Mouse (Mus musculus): ENCODE measurements around the gene 2300009A05Rik.

DNA sequence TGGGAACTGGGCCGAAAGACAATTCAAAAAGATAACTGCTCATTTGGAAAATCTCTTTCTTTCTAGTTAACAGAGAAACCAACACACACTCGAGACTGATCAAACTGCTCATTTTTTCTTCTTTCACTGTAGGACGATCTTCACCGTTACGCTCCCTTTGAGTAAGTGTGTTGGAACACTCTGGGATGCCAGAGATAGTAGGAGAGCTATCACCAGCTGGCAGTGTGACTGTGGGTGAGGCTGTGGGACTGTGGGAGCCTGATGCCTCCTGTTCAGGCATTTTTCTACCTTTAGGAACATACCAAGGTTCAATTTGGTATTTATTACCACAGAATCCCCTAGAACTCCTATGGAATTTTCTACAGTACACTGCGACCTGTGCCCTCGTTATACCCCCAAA lies 3.4 kb downstream of the 2300009A05Rik start:
- TF ChIP-seq POLR2A (IDR thresholded peaks at IDR 0.05; ENCODE audit: borderline replicate concordance, low read depth, low read length) (no peak), CTCF (IDR thresholded peaks at IDR 0.05; ENCODE audit: low read depth, low read length) (no peak)
